Mouse (Mus musculus) cerebellum, postnatal 25 days (tissue): ENCODE data around the gene Hsd11b1.
A peak's percentile ranks its signal among the peaks of the same experiment; 100 is the strongest.

Experiments used
- DNase-seq, 2 experiments: peaks; one replicate each; pipeline ENCODE4 v3.0.0; 2021; ENCODE audit warnings: mixed read lengths in 2 of 2

Gene Hsd11b1

DNA sequence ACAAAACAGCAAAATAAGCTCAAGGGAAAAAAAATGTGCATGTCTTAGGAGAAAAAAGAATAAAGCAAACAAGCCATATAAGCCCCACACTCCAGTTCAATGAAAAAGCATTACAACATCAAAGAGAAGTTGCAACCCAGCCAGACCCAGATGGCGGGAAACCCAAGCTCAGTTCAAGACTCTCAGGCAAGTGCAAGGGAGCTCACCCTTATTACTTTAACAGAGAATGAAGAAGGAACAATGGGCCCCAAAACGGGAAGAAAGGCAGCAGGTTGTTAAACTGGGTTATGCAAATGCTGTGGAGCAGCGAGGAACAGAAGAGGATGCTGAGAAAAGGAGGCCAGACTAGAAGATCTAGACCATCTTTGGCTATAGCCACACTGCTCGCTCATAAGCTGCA is 21.0 kb downstream of the Hsd11b1 start:
- DNase-seq, result no peak

DNA sequence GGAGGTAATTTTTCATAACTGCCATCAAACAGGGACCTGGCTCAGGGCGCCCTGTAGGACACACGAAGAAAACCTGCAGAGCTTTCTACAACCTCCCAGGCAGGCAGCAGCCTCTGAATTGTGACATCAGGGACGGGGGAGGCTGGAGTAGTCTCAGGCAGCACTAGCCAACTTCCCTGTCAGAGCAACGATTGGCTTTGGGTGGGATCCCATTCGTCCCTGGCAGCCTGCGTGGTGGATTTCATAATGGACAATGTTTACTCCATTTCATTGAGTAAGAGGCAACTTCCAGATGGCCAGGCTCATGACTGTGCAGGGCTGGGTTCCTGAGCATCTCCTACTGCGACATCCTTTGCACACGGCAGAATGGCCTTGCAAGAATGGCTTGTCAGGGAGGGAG is 21.6 kb downstream of the Hsd11b1 start:
- peak; percentile 91 to 92 for DNase-seq

DNA sequence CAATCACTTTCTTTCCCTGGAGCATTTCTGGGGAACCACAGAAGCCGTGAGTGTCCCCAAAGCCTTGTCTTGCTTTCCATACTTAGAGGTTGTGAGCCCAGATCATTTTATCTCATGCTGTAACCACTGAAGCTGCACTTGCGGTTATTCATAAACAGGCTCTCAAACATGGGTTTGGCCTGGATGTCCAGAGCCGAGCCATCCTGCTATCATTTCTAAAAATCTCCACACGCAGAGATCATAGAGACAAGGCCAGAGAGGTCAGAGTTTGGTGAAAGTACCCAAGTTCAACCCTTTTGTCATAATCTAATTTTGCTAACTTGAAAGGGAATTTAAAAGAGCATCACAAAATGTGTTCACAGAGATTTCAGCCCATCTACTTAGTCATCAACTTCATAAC is 22.4 kb downstream of the Hsd11b1 start:
- no peak for DNase-seq

DNA sequence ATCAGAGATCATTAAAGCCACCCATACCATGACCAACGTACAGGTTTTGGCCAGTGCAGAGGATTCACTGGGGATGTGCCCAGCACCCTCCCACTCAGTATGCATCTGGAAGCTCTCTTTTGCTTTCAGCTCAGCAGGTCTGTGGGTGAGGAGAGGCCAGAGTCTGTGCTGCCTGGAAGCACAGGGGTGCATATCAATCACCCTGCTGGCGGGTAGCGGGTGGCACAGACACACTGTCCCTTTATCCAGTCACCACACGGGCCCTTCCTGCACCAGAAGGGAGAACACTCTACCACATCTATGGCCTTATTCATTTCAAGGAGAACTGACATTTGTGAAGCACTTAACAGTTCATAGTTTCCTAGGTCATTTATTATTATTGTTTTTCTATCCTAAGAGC is 25.4 kb downstream of the Hsd11b1 start:
- DNase-seq, result no peak

DNA sequence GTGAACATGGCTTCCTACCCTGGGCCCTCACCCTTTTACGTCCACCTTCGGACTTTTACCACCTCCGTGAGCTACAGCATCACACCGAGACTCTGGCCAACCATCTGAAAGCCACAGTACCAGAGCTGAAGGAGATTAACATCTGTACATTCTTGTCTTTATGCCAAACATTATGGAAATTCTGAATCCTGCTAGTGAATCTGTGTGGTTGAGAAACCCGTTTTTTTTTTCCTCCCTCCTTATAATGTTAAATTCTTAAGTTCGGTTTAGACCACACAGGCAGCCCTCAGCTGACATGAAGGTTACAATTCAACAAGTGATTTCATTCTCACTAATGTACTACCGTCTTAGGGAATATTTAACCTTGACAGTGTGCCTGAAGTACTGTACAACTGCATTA is 28.9 kb downstream of the Hsd11b1 start:
- no peak for DNase-seq

DNA sequence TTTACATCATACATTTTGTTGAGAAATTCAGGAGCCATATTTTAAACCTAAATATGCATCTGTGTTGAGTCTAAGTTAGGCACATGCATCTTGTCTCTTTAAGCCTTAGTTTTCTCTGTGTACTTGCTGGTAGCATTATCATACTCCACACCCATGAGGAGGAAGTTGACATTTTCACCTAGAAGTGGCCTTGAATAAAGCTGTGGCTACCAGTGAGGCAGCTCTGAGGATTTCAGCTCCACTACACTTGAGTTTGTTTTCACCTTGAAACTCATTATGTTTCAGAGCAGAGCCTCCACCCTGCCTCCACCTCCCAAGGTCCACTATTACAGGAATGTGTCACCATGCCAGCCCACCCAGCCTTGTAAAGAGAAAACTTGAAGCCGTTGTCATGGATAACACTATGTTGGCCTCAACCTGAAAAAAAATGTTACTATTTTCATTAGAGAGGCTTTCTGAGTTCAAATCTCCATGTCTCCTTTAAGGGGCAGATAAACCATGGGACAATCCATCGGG is 29.7 kb downstream of the Hsd11b1 start:
- DNase-seq, result no peak

DNA sequence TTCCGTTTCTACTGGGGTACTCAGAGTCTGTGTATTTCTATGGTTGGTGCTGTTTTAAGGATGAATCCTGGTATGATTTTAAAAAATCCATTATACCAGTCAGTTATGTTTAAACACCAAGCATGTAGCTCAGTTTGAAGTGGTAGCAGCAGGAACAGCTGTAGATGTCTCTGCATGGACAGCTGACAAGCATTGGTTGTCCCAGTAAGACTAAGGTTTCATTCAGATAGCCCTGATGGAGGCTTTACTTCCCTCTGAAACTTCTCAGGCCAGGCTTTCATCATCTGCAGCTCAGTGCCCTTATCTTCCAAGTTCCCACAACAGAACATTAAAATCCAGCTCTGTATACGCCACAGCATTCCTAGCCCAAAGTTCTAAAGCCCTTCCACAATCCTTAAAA is 31.1 kb downstream of the Hsd11b1 start:
- no peak for DNase-seq

DNA sequence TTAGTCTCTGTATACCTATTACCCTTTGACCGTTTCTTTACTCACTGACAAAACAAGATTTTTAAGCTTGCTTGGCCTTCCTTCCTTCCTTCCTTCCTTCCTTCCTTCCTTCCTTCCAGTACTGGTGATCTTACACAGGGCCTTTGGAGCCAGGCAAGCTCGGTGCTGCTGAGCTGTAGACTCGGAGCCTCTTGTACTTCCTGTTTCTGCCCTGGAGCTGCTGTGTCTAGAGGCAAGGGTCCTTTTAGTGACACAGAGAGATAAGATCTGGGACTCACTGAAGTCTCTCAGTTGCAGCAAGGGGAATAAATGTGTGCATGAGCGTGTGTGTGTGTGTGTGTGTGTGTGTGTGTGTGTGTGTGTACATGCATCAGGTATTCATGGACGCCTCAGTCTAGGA is 32.9 kb downstream of the Hsd11b1 start:
- DNase-seq, result no peak

DNA sequence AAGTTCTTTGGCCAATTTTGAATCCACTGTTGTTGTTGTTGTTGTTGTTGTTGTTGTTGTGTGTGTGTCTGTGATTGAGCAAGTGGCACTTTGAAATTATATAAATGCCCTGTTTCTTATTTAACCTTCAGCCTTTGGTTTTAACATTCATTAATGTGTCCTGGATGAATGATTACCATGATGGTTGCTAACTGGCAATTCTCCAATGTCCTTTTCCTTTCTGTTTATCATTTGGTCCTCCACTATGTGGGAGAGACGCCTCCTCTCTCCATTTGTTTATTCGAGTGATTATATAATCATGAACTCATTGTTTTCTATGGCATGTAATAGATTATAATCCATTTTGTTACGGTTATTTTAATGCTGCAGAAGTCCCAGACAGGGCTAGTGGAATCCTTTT is 33.3 kb downstream of the Hsd11b1 start:
- no peak for DNase-seq

DNA sequence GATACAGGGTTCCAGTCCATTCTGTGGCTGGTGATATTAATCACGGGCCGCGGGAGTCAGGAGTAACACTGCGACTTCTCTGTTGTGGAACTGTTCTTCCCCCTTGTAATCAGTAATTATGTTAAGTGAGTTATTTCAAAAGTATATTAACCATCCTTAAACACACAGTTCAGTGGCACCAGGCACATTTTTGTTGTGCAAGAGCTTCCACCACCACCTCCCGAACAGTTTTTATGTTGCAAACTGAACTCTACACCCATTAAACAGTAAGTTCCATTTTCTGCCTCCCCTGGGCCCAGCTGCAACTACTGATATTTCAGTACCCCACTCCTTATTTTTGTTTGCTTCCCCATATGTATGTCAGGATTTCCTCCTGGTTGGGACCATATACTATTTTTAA is 34.3 kb downstream of the Hsd11b1 start:
- DNase-seq, result no peak

DNA sequence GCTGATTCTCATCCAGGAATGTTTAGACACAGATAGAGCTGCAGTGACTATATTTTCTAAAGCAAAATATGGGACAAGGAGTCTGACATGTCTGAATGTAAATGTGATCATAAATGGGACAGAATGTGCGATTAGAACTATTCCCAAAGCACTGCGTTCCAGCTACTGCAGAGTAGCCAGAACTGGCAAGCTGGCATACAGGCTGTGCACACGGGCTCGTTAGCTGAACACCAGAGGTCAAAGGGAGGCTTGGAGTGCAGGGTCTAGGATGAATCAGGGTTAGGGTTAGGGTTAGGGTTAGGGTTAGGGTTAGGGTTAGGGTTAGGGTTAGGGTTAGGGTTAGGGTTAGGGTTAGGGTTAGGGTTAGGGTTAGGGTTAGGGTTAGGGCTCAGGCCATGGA is 36.3 kb downstream of the Hsd11b1 start:
- DNase-seq, result no peak

DNA sequence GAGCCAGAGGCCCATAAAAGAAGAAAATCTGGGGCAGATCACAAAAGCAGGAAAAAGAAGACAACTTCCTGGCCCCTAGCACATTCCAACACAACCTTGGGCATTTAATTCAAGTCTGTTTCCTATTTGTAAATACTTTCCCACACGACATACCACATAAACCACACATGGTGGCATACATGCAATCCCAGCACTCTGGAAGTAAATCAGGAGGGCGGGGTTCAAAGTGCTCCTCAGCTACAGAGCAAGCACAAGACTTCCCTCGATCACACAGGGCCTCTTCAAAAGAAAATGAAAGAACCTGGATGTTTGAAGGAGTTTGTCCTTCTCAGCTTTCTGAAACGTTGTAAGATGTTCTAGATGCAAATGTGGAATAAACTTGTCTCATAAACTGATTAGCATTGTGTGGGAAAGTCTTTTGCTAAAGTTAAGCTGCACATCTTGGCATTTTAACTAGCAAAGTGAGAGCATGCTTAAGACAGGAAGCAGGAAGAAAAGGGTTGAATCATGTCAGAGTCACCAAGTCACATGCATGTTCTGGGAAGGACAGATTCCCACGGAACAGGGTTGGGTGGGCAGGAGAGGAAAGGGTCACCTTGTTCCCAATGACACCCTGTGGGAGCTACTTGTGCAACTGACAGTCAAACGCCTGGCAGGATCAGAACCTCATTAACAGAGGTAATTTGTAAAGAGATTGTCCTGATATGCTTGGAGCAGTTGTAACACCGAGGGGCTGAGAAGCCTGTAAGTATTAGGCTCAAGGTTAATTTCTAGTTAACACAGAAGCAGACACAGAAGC is 37.0 kb downstream of the Hsd11b1 start:
- DNase-seq, result no peak

DNA sequence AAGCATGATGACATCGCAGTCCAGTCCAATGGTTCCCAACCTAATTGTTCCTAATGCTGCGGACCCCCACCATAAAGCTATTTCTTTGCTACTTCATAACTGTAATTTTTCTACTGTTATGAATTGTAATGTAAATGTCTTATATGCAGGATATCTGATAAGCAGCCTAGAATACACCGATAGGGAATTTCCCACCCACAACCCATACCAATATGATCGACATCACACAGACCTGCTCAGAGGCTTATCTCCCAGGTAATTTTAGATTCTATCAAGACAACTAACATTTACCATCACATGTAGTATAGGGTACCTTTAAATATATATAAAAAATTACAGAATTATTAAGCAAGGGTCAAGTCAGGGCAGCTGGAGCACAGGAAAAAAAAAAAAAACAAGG is 37.8 kb downstream of the Hsd11b1 start:
- DNase-seq, result no peak

DNA sequence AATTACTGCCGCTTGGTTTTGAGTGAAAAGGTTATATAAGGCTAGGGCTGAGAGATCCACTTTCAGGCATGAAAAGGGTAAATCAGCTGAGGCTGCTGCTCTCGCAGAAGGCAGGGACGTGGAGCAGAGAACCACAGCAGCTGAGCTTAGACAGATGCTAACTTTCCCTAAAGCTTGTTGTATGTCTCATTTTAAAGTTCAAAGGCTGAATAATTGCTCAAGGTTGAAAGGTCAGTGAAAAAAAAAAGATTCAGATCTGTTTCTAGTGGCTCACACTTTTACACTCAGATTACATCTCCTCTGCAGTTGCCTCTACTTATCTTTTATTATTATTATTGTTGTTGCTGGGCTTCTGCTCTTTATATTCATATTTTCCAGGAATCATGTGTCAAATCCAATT is 38.3 kb downstream of the Hsd11b1 start:
- no peak for DNase-seq

DNA sequence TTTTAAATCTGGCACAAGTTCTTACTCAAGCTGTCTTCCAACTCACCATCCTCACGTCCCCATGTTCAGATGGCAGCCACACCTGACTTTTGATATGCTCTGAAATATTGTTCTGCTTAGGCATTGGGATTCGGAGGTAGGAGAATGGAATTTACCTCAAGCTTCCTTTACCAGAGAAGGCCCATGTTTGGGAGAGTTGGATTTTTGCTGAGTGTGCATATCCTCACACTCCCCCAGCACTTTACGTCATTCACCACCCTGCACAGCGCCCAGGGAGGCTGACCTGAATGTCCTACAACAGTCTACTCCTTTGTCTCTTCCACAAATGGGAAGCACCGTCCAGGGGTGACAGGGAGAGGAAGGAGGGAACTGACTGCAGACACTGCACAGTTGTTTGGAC is 43.5 kb downstream of the Hsd11b1 start:
- DNase-seq, result no peak

DNA sequence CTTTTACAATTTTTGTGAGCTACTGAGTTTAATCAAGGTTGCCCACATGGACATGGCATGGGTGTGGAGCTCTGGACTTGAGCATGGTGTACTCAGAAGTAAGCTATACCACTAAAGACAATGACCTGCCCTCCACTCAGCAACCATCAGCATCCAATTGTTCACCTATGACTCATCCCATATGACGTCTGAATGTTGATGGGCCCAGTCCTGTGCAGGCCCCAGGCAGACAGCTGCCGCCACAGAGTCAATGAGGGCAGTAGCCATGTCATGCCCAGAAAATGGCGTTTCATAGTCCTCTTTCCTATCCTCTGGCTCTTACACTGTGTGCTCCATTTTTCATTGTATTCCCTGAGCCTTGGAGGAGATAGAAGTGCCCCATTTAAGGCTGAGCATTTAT is 47.9 kb downstream of the Hsd11b1 start:
- no peak for DNase-seq

DNA sequence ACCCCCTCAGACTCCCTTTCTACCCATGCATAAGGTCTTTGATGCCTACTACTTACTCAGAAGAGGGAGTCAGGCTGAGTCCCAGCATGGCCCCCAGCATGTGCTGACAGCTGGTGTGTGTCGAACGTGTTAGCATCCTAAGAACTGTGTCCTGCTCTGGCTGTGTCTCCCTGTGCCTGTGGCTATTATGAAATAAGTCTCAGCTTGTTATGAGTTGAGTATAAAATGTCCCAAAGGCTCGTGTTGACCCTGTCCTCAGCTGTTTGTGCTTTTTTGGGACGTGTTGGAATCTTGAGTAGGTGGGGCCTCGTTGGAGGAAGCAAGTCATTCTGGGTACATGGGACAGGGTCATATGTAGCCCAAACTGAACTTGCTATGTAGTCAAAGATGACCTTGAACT is 49.8 kb downstream of the Hsd11b1 start:
- DNase-seq, result no peak

DNA sequence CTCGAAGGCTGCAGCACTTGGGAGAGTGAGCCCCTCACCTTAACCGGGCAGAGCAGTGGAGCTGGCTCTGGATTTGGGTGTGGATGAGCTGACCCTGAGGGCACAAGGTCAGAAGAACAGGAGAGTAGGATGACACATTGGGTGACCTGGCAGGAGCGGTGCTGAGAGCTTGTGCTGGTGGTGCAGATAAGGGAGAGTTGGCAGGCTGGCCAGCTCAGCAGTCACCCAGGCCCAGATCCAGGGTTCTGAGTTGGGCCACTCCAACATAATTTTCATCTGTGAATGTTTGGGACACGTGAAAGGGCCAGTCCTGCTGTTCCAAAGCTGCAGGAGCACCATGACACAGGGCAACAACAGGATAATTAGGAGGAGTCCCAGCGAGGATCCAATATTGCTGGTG is 52.5 kb downstream of the Hsd11b1 start:
- no peak for DNase-seq

DNA sequence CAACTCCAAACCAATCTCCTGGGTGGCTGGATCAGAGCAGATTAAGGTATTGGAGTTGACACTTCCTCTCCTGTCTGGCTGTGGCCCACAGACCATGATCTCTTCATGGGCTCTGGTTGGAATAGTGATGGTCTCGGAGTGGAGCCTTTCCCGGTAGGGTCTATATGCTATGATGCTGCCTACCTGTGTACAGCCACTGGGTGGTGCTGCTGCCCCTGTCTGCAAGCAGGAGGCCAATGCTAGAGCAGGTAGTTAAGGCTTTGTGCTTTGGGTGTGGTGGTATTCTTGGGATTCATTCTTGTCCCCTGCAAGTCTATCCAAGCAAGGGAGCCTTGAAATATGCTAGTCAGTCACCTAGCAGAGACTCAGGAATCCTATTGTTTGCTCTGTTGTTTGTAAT is 55.7 kb downstream of the Hsd11b1 start:
- peak; percentile 56 to 76 for DNase-seq

DNA sequence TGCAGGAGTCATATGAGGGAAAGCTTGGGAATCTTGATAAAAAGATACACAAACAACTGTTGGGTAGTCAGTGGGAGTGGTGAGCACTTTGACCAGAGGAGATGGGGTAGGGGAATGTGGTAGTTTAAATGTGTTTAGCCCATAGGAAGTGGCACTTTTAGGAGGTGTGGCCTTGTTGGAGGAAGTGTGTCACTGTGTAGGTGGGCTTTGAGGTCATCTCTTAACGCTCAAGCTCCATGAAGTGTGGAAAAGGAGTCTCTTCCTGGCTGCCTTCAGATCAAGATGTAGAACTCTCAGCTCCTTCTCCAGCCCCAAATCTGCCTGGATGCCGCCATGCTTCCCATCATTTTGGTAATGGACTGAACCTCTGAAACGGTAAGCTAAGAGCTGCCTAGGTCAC is 56.4 kb downstream of the Hsd11b1 start, which contains the start of gene Lamb3:
Gene Lamb3 (plus strand): TSS at position 197 of the 400 bp plus-strand sequence.
- no peak for DNase-seq

DNA sequence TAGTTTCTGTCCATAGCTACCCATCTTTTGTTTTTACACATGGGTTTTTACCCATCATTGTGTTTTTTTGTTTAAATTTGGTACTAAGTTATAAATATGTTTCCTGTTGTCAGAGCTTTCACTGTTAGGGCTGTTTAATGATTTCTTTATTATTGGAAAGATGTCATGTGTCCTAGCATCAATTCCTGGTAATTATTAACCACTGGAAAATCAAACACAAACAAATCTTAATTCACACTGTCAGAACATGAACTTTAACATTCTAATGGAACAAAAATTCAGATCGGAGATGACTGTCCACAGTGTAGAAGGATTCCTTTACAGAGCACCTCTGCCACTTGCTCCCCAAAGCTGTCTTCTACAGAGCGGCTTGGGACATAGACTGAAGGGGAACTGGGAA is 58.4 kb downstream of the Hsd11b1 start:
- DNase-seq, result no peak

DNA sequence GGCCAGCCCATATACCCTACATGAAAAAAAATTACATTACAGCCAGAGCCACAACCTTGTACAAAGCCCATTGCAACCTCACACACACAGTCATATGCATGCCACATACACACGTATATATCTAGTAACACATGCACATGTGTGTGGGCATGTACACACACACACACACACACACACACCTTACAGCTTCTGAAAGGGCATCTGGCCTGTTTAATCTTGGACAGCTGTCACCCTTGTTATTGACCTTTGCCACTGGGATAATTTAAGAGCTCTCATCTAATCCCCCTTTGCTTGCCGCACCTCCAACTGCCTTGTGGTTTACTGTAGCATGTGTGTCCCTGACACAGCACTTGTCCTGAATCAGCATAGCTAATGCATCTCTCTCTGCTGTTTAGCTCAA is 60.1 kb downstream of the Hsd11b1 start:
- DNase-seq, result no peak

DNA sequence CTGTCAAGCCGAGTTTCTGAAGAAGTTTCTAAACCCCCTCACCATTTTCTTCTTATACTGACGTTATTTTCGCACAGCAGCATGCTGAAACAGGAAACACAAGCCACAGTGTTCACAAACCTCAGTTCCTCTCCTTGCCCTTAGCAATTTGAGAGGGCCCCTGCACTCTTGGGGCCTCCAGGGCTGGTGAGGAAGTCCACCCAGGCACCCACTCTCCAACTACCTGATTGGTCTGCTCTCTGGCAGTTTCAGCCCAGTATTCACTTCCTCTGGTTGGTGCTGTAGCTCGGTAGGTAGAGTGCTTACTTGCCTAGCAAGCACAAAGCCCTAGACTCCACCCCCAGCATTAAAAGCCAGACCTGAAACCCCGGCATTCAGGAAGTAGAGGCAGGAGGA is 62.5 kb downstream of the Hsd11b1 start, which contains the start of gene Traf3ip3:
Gene Traf3ip3 (minus strand): TSS at position 321 of the 396 bp plus-strand sequence.
- no peak for DNase-seq

DNA sequence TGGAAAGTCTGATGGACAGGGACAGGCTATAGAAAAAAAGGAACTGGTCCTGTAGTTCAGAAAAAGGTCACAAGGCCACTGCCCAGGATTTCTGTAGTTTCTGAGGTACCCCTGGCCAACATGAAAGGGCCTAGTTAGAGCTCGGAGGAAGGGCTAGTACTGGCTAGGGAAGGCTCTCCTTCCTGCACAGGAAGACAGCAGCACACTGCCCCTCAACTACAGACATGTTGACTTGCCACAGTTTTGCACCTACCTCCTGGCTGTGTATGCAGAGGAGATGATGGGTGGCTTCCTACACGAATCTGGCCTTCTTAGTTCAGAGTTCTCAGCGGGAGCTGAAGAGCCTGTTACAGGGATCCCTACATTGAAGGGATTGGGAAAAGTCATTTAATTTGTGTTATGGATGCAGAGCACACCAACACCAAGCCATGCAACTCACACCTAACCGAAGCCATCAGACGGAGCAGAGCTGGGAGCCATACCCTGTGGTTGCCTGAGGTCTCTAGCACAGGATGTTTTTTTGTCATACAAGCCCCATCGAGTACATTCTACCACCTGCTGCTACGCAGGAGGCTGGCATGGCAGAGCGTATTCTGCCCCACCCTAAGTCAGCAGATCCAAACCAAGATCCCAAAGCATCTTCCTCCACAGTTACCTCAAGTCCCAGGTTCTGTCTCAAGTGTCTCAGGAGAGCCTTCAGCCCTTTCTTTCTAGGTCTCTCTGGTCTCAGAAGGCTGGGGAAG is 63.1 kb downstream of the Hsd11b1 start:
- DNase-seq, result no peak
